Mouse (Mus musculus) hindbrain, embryonic 16.5 days (tissue): Measurements from ENCODE around the gene Gm49416. TPM values are rescaled to one million over a fixed set of nuclear protein-coding genes. Genes with fewer than 3 reads are reported as not detected.
A peak's percentile ranks its signal among the peaks of the same experiment; 100 is the strongest.
"Not testable (repeated sequence)": the region's sequence is repeated elsewhere in the genome, so short reads cannot be mapped to it uniquely, and the experiment has no call there.

Experiments used
- ATAC-seq: fragments of 200-750 bp; cut with Nextera tagmentation; 2 replicates; pipeline ENCODE4 v1.8.0; 2017; ENCODE audit warnings: moderate TSS enrichment, moderate library complexity
- H3K27ac ChIP-seq: fragments of 300-500 bp; sonication (generic); 2 replicates; pipeline ENCODE4 v1.5.1; 2014; ENCODE audit warnings: low read depth, mild to moderate bottlenecking, control low read depth, low read length, moderate library complexity
- H3K27me3 ChIP-seq: fragments of 300-500 bp; sonication (generic); replicated peaks from 2 replicates; pipeline ENCODE4 v1.6.1; 2014; ENCODE audit warnings: low read length; ENCODE audit not compliant: control insufficient read depth, insufficient read depth
- H3K36me3 ChIP-seq: fragments of 300-500 bp; sonication (generic); 2 replicates; pipeline ENCODE4 v1.6.1; 2014; ENCODE audit warnings: mild to moderate bottlenecking, low read length, moderate library complexity, mixed read lengths; ENCODE audit not compliant: control insufficient read depth, insufficient read depth
- H3K4me1 ChIP-seq: fragments of 300-500 bp; sonication (generic); 2 replicates; pipeline ENCODE4 v1.6.1; 2014; ENCODE audit warnings: low read depth, low read length; ENCODE audit not compliant: control insufficient read depth, insufficient read depth
- H3K4me2 ChIP-seq: fragments of 300-500 bp; sonication (generic); 2 replicates; pipeline ENCODE4 v1.6.1; 2014; ENCODE audit warnings: mild to moderate bottlenecking, low read length, control low read depth, moderate library complexity
- H3K4me3 ChIP-seq: fragments of 300-500 bp; sonication (generic); 2 replicates; pipeline ENCODE4 v1.5.1; 2014; ENCODE audit warnings: mild to moderate bottlenecking, low read length, control low read depth, moderate library complexity
- H3K9ac ChIP-seq: fragments of 300-500 bp; sonication (generic); 2 replicates; pipeline ENCODE4 v1.6.1; 2014; ENCODE audit warnings: low read depth, mild to moderate bottlenecking, control low read depth, low read length, moderate library complexity
- H3K9me3 ChIP-seq: fragments of 300-500 bp; sonication (generic); 2 replicates; pipeline ENCODE4 v1.6.1; 2014; ENCODE audit warnings: mild to moderate bottlenecking, low read length, moderate library complexity; ENCODE audit not compliant: control insufficient read depth
- WGBS: fragments of 180-500 bp; shearing (Covaris S2); extraction: QIAGEN DNeasy Blood & Tissue Kit; methylation state at CpG from one replicate; pipeline ENCODE4 v1.1.7; 2014; 5-methylcytosine and 5-hydroxymethylcytosine counted together
- polyA plus RNA-seq: library from polyadenylated mRNA; unstranded; fragments of >200 nt; fragmentation: Nextera tagmentation; extraction: Ambion mirVana; gene quantifications from 2 replicates; pipeline ENCODE4 v1.2.1, GENCODE M21; 2015

The Gm49416 gene
- polyA plus RNA-seq, 1 experiment from 2014 or later: not detected

DNA sequence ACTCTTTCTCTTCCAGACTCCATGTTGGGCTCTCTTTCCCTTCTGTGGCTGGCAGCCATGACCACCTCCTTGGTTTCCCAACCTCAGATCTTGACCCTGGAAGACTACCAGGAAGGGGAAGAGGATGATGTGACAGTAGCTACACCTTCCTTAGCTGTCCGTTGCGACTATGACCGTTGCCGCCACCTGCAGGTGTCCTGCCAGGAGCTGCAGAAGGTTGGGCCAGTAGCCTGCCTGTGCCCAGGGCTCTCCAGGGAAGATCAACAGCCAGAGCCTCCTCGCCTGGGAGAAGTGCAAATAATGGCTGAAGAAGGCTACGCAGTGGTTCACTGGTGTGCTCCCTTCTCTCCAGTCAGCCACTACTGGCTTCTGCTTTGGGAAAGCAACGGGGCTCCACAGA, 37.1 kb upstream of the Gm49416 start:
- no peak overlapping the region for H3K4me2 ChIP-seq
- peaks cover 11% of the 10 kb centered on the region for H3K36me3 ChIP-seq
- 57% methylated on average over 7 of the region's 7 CpGs for WGBS
- H3K9me3 ChIP-seq: no peaks in the 10 kb centered on the region
- no peak for ATAC-seq
- no peak overlapping the region for H3K27ac ChIP-seq
- H3K27me3 ChIP-seq: no peaks in the 10 kb centered on the region
- H3K4me3 ChIP-seq: no peak overlapping the region
- H3K4me1 ChIP-seq: no peaks in the 10 kb centered on the region
- H3K9ac ChIP-seq: no peak overlapping the region

DNA sequence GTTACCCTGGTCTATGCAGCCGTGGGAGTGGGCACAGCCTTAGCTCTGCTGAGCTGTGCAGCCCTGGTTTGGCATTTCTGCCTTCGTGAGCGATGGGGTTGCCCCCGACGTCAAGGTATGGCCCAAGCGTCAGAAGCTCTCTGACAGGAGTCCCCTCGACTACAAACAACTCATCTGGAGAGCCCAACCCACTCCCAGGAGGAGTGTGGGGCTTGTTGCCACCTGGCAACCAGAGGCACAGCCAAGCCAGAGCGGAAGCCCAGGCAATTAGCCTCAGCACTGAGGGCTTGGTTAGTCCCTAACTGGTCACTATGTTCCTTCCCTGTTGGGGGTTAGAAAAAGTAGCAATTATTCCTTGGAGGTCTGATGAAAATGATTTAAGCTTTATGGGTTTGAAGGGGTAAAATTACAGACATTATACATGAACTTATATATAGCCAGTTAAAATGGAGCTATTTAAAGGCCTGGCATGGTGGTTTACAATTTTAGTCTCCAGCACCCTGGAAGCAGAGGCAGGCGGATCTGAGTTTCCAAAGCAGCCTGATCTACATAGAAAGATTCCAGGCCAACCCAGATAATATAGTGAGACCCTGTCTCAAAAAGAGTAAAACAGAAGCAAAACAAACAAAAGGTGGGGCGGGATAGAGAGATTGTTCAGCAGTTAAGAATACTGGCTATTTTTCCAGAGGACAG, 36.3 kb upstream of the Gm49416 start:
- Histone ChIP-seq H3K27me3 (no peaks in the 10 kb centered on the region), H3K4me2 (no peak overlapping the region), H3K4me1 (no peaks in the 10 kb centered on the region), H3K4me3 (no peak overlapping the region), H3K36me3 (peaks cover 7% of the 10 kb centered on the region), H3K9ac (no peak overlapping the region), H3K27ac (no peak overlapping the region), H3K9me3 (no peaks in the 10 kb centered on the region)
- WGBS: 59% methylated on average over 10 of the region's 10 CpGs
- ATAC-seq: no peak

DNA sequence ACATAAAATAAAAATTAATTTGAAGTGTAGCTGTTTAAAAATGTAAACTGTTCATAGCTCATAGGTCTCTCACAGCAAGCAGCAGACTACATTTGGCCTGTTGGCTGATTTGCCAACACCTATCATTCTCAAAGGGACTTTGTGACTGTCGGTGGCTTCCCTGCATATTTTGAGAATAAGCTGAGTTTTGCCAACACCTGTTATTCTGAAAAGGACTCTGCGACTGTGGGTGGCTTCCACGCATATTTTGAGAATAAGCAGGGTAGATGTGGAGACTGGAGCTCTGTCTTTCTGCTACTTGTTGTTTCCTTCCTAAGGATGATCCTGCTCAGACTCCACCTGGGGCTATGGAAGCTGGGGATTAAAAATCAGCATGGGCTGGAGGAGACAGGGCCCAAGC, 35.6 kb upstream of the Gm49416 start:
- Histone ChIP-seq H3K4me2 (no peak overlapping the region), H3K36me3 (peaks cover 2% of the 10 kb centered on the region; the same call in 1 of the 2 replicates)
- WGBS: 82% methylated on average over 3 of the region's 3 CpGs

DNA sequence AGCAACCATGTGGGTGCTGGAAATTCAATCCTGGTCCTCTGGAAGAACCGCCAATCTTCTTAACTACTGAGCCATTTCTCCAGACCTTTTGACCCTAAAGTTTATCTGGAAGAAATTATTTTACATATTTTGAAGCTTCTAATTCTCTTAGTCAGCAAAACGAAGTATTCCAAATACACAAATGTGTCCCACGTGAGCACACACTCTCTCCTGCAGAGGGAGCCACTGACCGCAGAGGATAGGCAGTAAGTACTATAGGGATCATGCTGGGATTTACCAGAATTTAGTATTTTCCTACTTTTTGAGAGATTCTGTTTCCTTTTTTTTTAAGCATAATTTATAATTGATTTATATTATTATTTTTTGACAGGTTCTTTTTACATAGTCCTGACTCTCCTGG, 31.0 kb upstream of the Gm49416 start:
- ATAC-seq: no peak
- no peak overlapping the region for H3K4me3 ChIP-seq
- 39% methylated on average over 4 of the region's 4 CpGs for WGBS
- no peak overlapping the region for H3K4me2 ChIP-seq
- H3K27me3 ChIP-seq: no peaks in the 10 kb centered on the region
- no peak overlapping the region for H3K9ac ChIP-seq
- no peaks in the 10 kb centered on the region for H3K36me3 ChIP-seq
- H3K9me3 ChIP-seq: no peaks in the 10 kb centered on the region
- H3K27ac ChIP-seq: no peak overlapping the region
- H3K4me1 ChIP-seq: no peaks in the 10 kb centered on the region

More for the DNA sequence above, 35.6 kb upstream of the Gm49416 start:
- Histone ChIP-seq H3K4me3 (no peak overlapping the region), H3K9ac (no peak overlapping the region), H3K4me1 (no peaks in the 10 kb centered on the region), H3K27me3 (no peaks in the 10 kb centered on the region), H3K27ac (no peak overlapping the region), H3K9me3 (no peaks in the 10 kb centered on the region)
- ATAC-seq: no peak

DNA sequence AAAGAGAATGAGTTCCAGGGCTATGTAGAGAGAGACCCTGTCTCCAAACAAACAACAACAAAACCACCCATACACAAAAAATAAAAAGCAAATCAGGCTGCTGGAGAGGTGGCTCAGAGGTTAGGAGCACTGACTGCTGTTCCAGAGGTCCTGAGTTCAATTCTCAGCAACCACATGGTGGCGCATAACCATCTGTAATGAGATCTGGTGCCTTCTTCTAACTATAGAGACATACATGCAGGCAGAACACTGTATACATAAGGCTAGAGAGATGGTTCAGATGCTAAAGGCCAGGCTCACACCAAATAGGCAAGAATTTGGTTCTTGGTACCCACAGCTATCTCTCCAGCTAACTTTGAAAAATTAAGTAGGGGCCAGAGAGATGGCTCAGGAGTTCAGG, 29.7 kb upstream of the Gm49416 start:
- no peak overlapping the region for H3K9ac ChIP-seq
- H3K36me3 ChIP-seq: no peaks in the 10 kb centered on the region
- H3K9me3 ChIP-seq: no peaks in the 10 kb centered on the region
- no peaks in the 10 kb centered on the region for H3K27me3 ChIP-seq
- H3K27ac ChIP-seq: no peak overlapping the region
- H3K4me1 ChIP-seq: no peaks in the 10 kb centered on the region
- no peak overlapping the region for H3K4me2 ChIP-seq
- WGBS: 15% methylated on average over 1 of the region's 1 CpGs
- ATAC-seq: no peak
- H3K4me3 ChIP-seq: no peak overlapping the region

DNA sequence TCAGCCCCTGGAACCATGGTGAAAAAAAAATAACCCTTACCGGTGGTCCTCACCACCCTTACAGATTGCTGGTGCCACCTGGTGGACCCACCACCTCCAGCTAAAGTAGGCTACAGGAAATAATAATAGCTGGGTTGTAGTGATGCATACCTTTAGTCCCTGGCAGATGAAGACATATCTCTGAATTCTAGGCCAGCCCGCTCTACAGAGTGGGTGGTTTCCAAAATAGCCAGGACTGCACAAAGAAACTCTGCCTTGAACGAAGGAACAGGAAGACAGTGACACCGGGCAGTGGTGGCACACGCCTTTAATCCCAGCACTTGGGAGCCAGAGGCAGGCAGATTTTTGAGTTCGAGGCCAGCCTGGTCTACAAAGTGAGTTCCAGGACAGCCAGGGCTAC, 24.5 kb upstream of the Gm49416 start:
- Histone ChIP-seq H3K4me2 (no peak overlapping the region), H3K36me3 (no peaks in the 10 kb centered on the region), H3K27me3 (no peaks in the 10 kb centered on the region), H3K27ac (no peak overlapping the region), H3K9ac (no peak overlapping the region), H3K9me3 (no peaks in the 10 kb centered on the region), H3K4me1 (no peaks in the 10 kb centered on the region), H3K4me3 (no peak overlapping the region)
- WGBS: 85% methylated on average over 6 of the region's 6 CpGs
- no peak for ATAC-seq

DNA sequence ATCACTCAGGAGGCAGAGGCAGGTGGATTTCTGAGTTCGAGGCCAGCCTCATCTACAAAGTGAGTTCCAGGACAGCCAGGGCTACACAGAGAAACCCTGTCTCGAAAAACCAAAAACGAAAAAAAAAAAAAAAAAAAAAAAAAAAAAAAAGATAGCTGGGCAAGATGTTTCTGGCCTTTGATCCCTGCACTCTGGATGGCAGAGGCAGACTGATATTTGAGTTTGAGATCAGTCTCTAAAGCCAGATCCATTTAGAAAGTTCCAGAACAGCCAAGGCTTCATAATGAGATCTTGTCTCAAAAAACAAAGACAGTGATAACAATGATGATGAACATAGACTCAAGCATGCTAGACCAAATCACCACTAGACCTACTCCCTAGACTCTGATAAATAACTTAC, 18.3 kb upstream of the Gm49416 start:
- H3K27me3 ChIP-seq, H3K27ac ChIP-seq, H3K9ac ChIP-seq, H3K4me3 ChIP-seq, H3K9me3 ChIP-seq, ATAC-seq: not testable (repeated sequence)
- H3K4me2 ChIP-seq: peak overlapping the region; percentile 62
- WGBS: 87% methylated on average over 3 of the region's 3 CpGs
- peaks cover 11% of the 10 kb centered on the region for H3K4me1 ChIP-seq
- H3K36me3 ChIP-seq: peaks cover 18% of the 10 kb centered on the region

DNA sequence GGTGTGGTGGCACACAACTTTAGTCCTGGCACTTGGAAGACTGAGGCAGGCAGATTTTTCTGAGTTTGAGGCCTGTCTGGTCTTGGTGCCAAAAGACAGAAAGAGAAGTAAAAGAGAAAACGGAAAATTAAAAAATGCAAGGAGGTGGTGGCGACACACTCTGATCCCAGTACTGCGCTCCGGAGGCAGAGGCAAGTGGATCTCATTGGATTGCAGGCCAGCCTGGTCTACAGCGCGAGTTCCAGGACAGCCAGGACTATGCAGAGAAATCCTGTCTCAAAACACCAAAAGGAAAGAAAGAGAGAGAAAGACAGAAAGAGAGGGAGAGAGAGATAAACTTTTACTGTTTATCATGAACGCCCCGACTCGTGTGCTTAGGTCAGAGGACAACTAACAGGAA, 17.9 kb upstream of the Gm49416 start:
- Histone ChIP-seq H3K9me3 (no peaks in the 10 kb centered on the region), H3K27ac (peak overlapping the region; percentile 76; the same call in 1 of the 2 replicates), H3K36me3 (peaks cover 22% of the 10 kb centered on the region), H3K9ac (peak overlapping the region; percentile 66), H3K4me1 (peaks cover 11% of the 10 kb centered on the region), H3K27me3 (no peaks in the 10 kb centered on the region), H3K4me2 (peak overlapping the region; percentile 62), H3K4me3 (peak overlapping the region; percentile 75)
- WGBS: 58% methylated on average over 9 of the region's 9 CpGs
- ATAC-seq: peak; percentile 41

DNA sequence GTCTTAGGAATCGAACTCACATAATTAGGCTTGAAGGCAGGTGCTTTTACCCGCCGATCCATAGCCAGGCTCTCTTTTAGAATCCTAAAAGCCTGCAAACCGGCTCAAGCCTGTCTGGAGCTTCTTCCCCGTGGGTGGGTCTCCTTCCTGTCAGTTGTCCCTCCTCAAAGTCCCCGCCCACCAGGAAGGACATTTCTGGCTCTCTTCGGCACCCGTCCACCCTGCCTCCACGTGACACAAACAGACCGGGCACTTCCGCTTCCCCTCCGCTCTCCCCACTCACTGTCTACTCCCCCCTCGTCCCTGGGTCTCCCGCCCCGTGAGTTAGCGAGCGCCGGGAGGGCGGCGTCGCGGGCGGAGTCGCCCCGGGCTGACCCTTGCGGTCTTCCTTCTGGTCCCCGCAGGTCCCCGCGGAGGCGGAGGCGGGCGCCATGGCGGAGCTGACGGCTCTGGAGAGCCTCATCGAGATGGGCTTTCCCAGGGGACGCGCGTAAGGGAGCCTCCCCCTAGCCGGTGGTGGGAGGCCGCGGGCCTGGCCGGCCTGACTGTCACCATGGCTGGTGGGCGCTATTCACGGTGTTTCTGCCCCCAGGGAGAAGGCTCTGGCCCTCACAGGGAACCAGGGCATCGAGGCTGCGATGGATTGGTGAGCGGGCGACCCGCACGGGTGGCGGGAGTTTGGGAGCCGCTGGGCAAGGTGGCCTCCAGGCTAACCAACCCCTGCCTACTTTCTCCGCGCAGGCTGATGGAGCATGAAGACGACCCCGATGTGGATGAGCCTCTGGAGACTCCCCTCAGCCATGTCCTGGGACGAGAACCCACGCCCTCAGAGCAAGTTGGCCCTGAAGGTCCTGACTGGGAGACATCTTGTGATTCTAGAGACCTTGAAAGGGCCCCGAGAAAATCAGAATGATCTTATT, 17.2 kb upstream of the Gm49416 start, which contains the start of gene Ubxn1:
Gene Ubxn1 (plus strand): TSS at position 230 of the 920 bp plus-strand sequence.
- peak within 1 kb of the TSS; percentile 75 for H3K4me3 ChIP-seq
- 2% methylated on average over 59 of the region's 59 CpGs for WGBS
- peak within 1 kb of the TSS; percentile 81 for H3K4me2 ChIP-seq
- peak within 1 kb of the TSS; percentile 86 for H3K9ac ChIP-seq
- H3K4me1 ChIP-seq: peaks cover 11% of the 10 kb centered on the region
- ATAC-seq: peak; percentile 97
- H3K27ac ChIP-seq: peak within 1 kb of the TSS; percentile 76
- no peaks in the 10 kb centered on the region for H3K9me3 ChIP-seq
- no peaks in the 10 kb centered on the region for H3K27me3 ChIP-seq
- H3K36me3 ChIP-seq: peaks cover 25% of the 10 kb centered on the region
